Mouse (Mus musculus): ENCODE results near the gene Alox12b.

GRCm38 (mm10) chr11:69200231-69200630, 43.4 kb downstream of the Alox12b start:
- TF ChIP-seq CTCF (IDR thresholded peaks at IDR 0.05; ENCODE audit: low read depth, low read length) (no peak), POLR2A (IDR thresholded peaks at IDR 0.05; ENCODE audit: extremely low read depth, insufficient read depth, low read length) (no peak)
